8 mouse cellular contexts compared by ENCODE assay signal in genomic region chr19:5725029-5725707, GRCm38 (mm10). TPM values are rescaled to one million over a fixed set of nuclear protein-coding genes. Genes with fewer than 3 reads are reported as not detected.
A peak's percentile ranks its signal among the peaks of the same experiment; 100 is the strongest.
DNase-seq lines count a peak whose midpoint lies in the region; ATAC-seq lines count a peak whose summit lies in the region.

No protein-coding gene starts in this region.

- H3K36me3 ChIP-seq in kidney, embryonic 14.5 days (ENCODE audit: control insufficient read depth, insufficient read depth, low read length), result peaks cover 29% of the 10 kb centered on the region
- peaks cover 48% of the 10 kb centered on the region for H3K36me3 ChIP-seq in megakaryocyte, embryonic 14.5 days (replicated peaks; ENCODE audit: low read length)

- WGBS in kidney, embryonic 14.5 days, result 61% methylated on average over 12 of the region's 12 CpGs

- H3K4me3 ChIP-seq in brown adipose tissue, adult 24 weeks (ENCODE audit: insufficient read depth, low read depth, low read length), result peak overlapping the region; percentile 82
- peak overlapping the region; percentile 37 for H3K4me3 ChIP-seq in kidney, embryonic 14.5 days (ENCODE audit: low read length)
- H3K4me3 ChIP-seq in megakaryocyte, embryonic 14.5 days (replicated peaks), result peak overlapping the region; percentile 96

- peak overlapping the region; percentile 61; the same call in 1 of the 2 replicates for H3K9ac ChIP-seq in kidney, embryonic 14.5 days (ENCODE audit: low read depth, low read length)

- peak overlapping the region; percentile 94 for H3K27ac ChIP-seq in brown adipose tissue, adult 24 weeks (replicated peaks; ENCODE audit: low read depth, low read length)
- H3K27ac ChIP-seq in kidney, embryonic 14.5 days (ENCODE audit: low read depth, low read length), result peak overlapping the region; percentile 73; the same call in 1 of the 2 replicates

- ATAC-seq in kidney, embryonic 14.5 days (ENCODE audit: low FRiP score, low TSS enrichment), result no peak

- no peaks in the 10 kb centered on the region for H3K9me3 ChIP-seq in kidney, embryonic 14.5 days (ENCODE audit: control insufficient read depth, low read length)
- H3K9me3 ChIP-seq in megakaryocyte, embryonic 14.5 days, result no peaks in the 10 kb centered on the region

- peaks cover 13% of the 10 kb centered on the region for H3K4me1 ChIP-seq in brown adipose tissue, adult 24 weeks (ENCODE audit: control insufficient read depth, insufficient read depth, insufficient read length, low read length)
- H3K4me1 ChIP-seq in kidney, embryonic 14.5 days (ENCODE audit: control insufficient read depth, insufficient read depth, low read length), result peaks cover 38% of the 10 kb centered on the region
- H3K4me1 ChIP-seq in megakaryocyte, embryonic 14.5 days, result peaks cover 85% of the 10 kb centered on the region

- no peaks in the 10 kb centered on the region for H3K27me3 ChIP-seq in kidney, embryonic 14.5 days (ENCODE audit: control insufficient read depth, insufficient read depth, low read length)
- no peaks in the 10 kb centered on the region for H3K27me3 ChIP-seq in megakaryocyte, embryonic 14.5 days (replicated peaks)

- H3K4me2 ChIP-seq in kidney, embryonic 14.5 days (replicated peaks; ENCODE audit: low read depth, low read length), result peak overlapping the region; percentile 63

- peak; percentile 70 for DNase-seq in A20 (ENCODE audit: low read depth, low spot score)
- peak; percentile 84 to 89 for DNase-seq in heart, adult 9 months (ENCODE audit: low spot score in 2 of 2)
- DNase-seq in natural killer cell, adult 2 months (ENCODE audit: low spot score in 2 of 2), result no peak
- DNase-seq in thymus, adult 18-20 months, result no peak
- no peak for DNase-seq in embryo, embryonic 9.5 days (ENCODE audit: extremely low spot score)

RNA-seq across cellular contexts. Expression of gene Ehbp1l1, which starts 0.9 kb away (rescaled TPM):
- 45.3 and 47.1 TPM in 2 replicates for polyA plus RNA-seq in brown adipose tissue, adult 24 weeks (2012; ENCODE audit: insufficient read depth, insufficient read length, missing spikeins)
- polyA plus RNA-seq in kidney, embryonic 14.5 days (2014; fragmentation: Nextera tagmentation; extraction: Ambion mirVana), result 8.8 and 11.5 TPM in 2 replicates
- polyA plus RNA-seq in megakaryocyte, embryonic 14.5 days (2012; ENCODE audit: insufficient read depth, low replicate concordance), result 203 and 207 TPM in 2 replicates

RNA-seq across cellular contexts. Expression of gene Fam89b, which starts 4.3 kb away (rescaled TPM):
- 55.7 and 58.4 TPM in 2 replicates for polyA plus RNA-seq in brown adipose tissue, adult 24 weeks (2012; ENCODE audit: insufficient read depth, insufficient read length, missing spikeins)
- polyA plus RNA-seq in kidney, embryonic 14.5 days (2014; fragmentation: Nextera tagmentation; extraction: Ambion mirVana), result 92.8 and 114 TPM in 2 replicates
- polyA plus RNA-seq in megakaryocyte, embryonic 14.5 days (2012; ENCODE audit: insufficient read depth, low replicate concordance), result 84.3 and 173 TPM in 2 replicates

RNA-seq across cellular contexts. Expression of gene Ltbp3, which starts 15.5 kb away (rescaled TPM):
- 59.4 and 101 TPM in 2 replicates for polyA plus RNA-seq in brown adipose tissue, adult 24 weeks (2012; ENCODE audit: insufficient read depth, insufficient read length, missing spikeins)
- polyA plus RNA-seq in kidney, embryonic 14.5 days (2014; fragmentation: Nextera tagmentation; extraction: Ambion mirVana), result 14.9 and 27.1 TPM in 2 replicates
- polyA plus RNA-seq in megakaryocyte, embryonic 14.5 days (2012; ENCODE audit: insufficient read depth, low replicate concordance), result 1.3 and 7.9 TPM in 2 replicates

RNA-seq across cellular contexts. Expression of gene Kcnk7, which starts 21.0 kb away (rescaled TPM):
- polyA plus RNA-seq in brown adipose tissue, adult 24 weeks (2012; ENCODE audit: insufficient read depth, insufficient read length, missing spikeins), result not detected in 2 replicates
- polyA plus RNA-seq in kidney, embryonic 14.5 days (2014; fragmentation: Nextera tagmentation; extraction: Ambion mirVana), result 0.39 and 0.42 TPM in 2 replicates
- not detected in 2 replicates for polyA plus RNA-seq in megakaryocyte, embryonic 14.5 days (2012; ENCODE audit: insufficient read depth, low replicate concordance)

RNA-seq across cellular contexts. Expression of gene Pcnx3, which starts 36.5 kb away (rescaled TPM):
- polyA plus RNA-seq in brown adipose tissue, adult 24 weeks (2012; ENCODE audit: insufficient read depth, insufficient read length, missing spikeins), result 19.6 and 26.2 TPM in 2 replicates
- polyA plus RNA-seq in kidney, embryonic 14.5 days (2014; fragmentation: Nextera tagmentation; extraction: Ambion mirVana), result 31.2 and 35.4 TPM in 2 replicates
- polyA plus RNA-seq in megakaryocyte, embryonic 14.5 days (2012; ENCODE audit: insufficient read depth, low replicate concordance), result 161 and 607 TPM in 2 replicates

Comparison
In these comparisons a context has a peak if more than half of its experiments do, and no peak if none do; other contexts are left out.
1. DNase-seq: peak in A20 (single experiment) and heart, adult 9 months (2 of 2); none in natural killer cell, adult 2 months (0 of 2), thymus, adult 18-20 months (0 of 2) and embryo, embryonic 9.5 days (single experiment).
2. H3K4me3 ChIP-seq: peak in every context shown above with its lines; median percentile 96 in megakaryocyte, embryonic 14.5 days; 82 in brown adipose tissue, adult 24 weeks; 37 in kidney, embryonic 14.5 days.